Mouse (Mus musculus): ENCODE measurements around the gene Slc35e4.

DNA sequence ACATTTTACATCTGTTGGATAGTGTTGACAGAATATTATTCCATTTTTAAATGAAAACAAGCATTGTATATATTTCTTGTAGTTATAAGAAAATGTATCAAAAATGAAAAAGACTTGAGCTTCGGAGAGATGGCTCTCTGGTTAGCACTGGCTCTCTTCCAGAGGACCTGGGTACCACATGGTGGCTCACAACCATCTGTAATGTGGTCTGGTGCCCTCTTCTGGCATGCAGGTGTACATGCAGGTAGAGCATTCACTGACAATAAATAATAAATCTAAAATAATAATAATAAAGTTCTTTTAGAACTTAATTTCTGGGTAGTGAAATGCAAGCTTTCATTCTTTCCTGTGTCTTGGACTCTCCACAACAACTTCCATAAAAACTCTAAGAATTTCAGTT, 4.3 kb upstream of the Slc35e4 start:
- TF ChIP-seq CTCF (IDR thresholded peaks at IDR 0.05; ENCODE audit: low read depth) (peak; percentile 62), EP300 (IDR thresholded peaks at IDR 0.05; ENCODE audit: low read depth) (no peak)
